Mouse (Mus musculus): ENCODE results near the gene Scly. TPM values are rescaled to one million over a fixed set of nuclear protein-coding genes. Genes with fewer than 3 reads are reported as not detected.

Gene Scly
- total and polyA plus RNA-seq, 3 experiments, result 23.1 to 48.8 TPM; not detected in 1

DNA sequence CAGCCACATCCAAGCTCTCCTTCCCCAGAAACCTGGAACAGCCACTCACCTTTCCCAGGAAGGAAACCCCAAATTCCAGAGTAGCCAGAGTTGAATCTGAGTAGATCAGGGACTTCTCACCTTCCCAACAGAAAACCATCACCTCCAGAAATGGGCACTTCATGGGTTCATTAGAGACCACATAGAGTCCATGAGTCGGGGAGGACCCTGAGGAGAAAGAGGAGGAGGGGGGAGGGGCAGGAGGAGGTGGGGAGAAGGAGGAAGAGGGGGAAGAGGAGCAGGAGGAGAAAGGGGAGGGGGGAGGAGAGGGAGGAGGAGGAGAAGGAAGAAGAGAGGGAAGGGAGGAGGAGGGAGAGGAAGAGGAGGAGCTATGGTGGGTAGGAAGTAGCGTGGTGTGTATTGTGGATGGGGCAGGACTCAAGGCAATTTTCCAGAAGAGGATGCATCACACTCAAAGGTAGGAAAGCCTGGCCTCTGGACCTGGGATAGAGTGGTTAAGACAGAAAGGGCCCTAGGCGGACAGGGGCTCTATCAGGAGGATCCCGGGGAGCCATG, 27.4 kb downstream of the Scly start:
- peak; percentile 18 for DNase-seq (ENCODE audit: low read depth, low spot score)
- Histone ChIP-seq H3K79me2 (ENCODE audit: control insufficient read depth, insufficient read depth, low read length, poor library complexity) (no peaks in the 10 kb centered on the region), H3K4me3 (ENCODE audit: control insufficient read depth in 1 of 2, insufficient read depth in 1 of 2, low read depth in 2 of 2, low read length in 2 of 2) (peak overlapping the region; percentile 20 to 46), H3K36me3 (ENCODE audit: control insufficient read depth in 1 of 2, insufficient read depth in 2 of 2, low read length in 2 of 2) (peaks cover 0 to 3% of the 10 kb centered on the region in 2 experiments; a peak in 2 of 4 replicates), H3K27ac (ENCODE audit: control insufficient read depth, low read depth, low read length) (no peak overlapping the region), H3K9ac (ENCODE audit: control insufficient read depth, low read depth, low read length, poor library complexity, severe bottlenecking) (peak overlapping the region; percentile 3; the same call in 1 of the 2 replicates), H3K27me3 (ENCODE audit: control insufficient read depth in 1 of 2, insufficient read depth in 2 of 2, low read length in 2 of 2) (no peaks in the 10 kb centered on the region), H3K9me3 (replicated peaks; ENCODE audit: insufficient read depth, low read length) (no peaks in the 10 kb centered on the region), H3K4me1 (ENCODE audit: control insufficient read depth in 1 of 2, insufficient read depth in 2 of 2, low read length in 2 of 2) (peaks cover 2 to 15% of the 10 kb centered on the region in 2 experiments)
- TF ChIP-seq EP300 (IDR thresholded peaks at IDR 0.05; ENCODE audit: low read depth in 1 of 2, low read length in 2 of 2) (no peak), MAZ (IDR thresholded peaks at IDR 0.05; ENCODE audit: low read depth, low read length) (peak; percentile 65; the same call in 1 of the 2 replicates), NRF1 (IDR thresholded peaks at IDR 0.05; ENCODE audit: insufficient read depth, low read depth, low read length, poor library complexity, severe bottlenecking) (no peak)

DNA sequence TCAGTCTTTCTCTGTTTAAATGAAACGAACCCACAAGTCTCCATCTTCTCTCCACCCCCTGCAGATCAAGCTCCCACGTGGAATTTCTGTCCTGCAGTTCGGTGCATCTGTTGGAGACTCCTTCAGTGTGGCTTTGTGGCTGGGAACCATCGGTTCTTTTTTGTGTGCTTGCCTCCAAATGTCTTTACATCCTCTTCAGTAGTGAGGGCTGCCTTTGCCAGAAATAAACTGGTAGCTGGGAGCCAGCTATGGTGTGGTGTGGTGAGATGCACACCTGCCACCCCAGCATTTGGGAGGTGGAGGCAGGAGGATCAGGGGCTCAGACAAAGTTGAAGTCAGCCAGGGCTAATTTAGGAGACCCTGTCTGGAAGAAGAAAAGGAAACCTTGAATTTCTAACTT, 34.0 kb downstream of the Scly start:
- Histone ChIP-seq H3K9ac (ENCODE audit: control insufficient read depth, low read depth, low read length, poor library complexity, severe bottlenecking) (no peak overlapping the region), H3K9me3 (replicated peaks; ENCODE audit: insufficient read depth, low read length) (no peaks in the 10 kb centered on the region), H3K4me1 (ENCODE audit: control insufficient read depth in 1 of 2, insufficient read depth in 2 of 2, low read length in 2 of 2) (peaks cover 0 to 6% of the 10 kb centered on the region in 2 experiments; a peak in 1 of 4 replicates), H3K27ac (ENCODE audit: control insufficient read depth, low read depth, low read length) (no peak overlapping the region), H3K79me2 (ENCODE audit: control insufficient read depth, insufficient read depth, low read length, poor library complexity) (no peaks in the 10 kb centered on the region), H3K4me3 (ENCODE audit: control insufficient read depth in 1 of 2, insufficient read depth in 1 of 2, low read depth in 2 of 2, low read length in 2 of 2) (no peak overlapping the region), H3K36me3 (ENCODE audit: control insufficient read depth in 1 of 2, insufficient read depth in 2 of 2, low read length in 2 of 2) (no peaks in the 10 kb centered on the region; a peak in 1 of 4 replicates), H3K27me3 (ENCODE audit: control insufficient read depth in 1 of 2, insufficient read depth in 2 of 2, low read length in 2 of 2) (no peaks in the 10 kb centered on the region)
- no peak for TF ChIP-seq ZC3H11A (IDR thresholded peaks at IDR 0.05; ENCODE audit: low read depth, low read length)
- TF ChIP-seq BHLHE40 (IDR thresholded peaks at IDR 0.05; ENCODE audit: borderline replicate concordance, low read depth, low read length), result no peak
- no peak for TF ChIP-seq TBP (IDR thresholded peaks at IDR 0.05; ENCODE audit: low read depth, low read length)
- no peak for TF ChIP-seq POLR2AphosphoS5 (IDR thresholded peaks at IDR 0.05; ENCODE audit: borderline replicate concordance, low read depth, low read length)
- DNase-seq (ENCODE audit: low read depth, low spot score), result no peak

DNA sequence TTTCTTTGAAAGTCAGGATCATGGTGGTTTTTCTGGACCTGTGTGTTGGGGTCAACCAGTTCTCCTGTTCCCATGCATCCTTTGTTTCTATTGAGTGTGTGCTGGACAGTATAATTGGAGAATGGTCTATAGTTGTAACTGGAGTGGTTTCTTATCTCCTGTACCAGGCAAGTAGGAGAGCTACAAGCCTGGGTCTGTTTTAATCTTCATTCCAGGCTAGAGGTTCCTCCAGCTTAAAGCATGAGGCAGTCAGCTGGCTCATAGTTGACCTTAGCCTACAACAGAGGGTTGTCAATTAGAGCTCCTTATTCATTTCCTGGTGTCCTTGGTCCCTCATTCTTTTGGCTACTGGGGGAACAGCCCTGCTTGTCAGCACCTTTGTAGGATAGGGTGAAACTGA, 35.4 kb downstream of the Scly start:
- no peaks in the 10 kb centered on the region; a peak in 1 of 4 replicates for H3K36me3 ChIP-seq (ENCODE audit: control insufficient read depth in 1 of 2, insufficient read depth in 2 of 2, low read length in 2 of 2)
- H3K4me1 ChIP-seq (ENCODE audit: control insufficient read depth in 1 of 2, insufficient read depth in 2 of 2, low read length in 2 of 2), result peaks cover 0 to 6% of the 10 kb centered on the region in 2 experiments; a peak in 1 of 4 replicates
- no peak overlapping the region for H3K4me3 ChIP-seq (ENCODE audit: control insufficient read depth in 1 of 2, insufficient read depth in 1 of 2, low read depth in 2 of 2, low read length in 2 of 2)
- peak; percentile 45 for DNase-seq (ENCODE audit: low read depth, low spot score)
- H3K9ac ChIP-seq (ENCODE audit: control insufficient read depth, low read depth, low read length, poor library complexity, severe bottlenecking), result no peak overlapping the region
- TF ChIP-seq JUND (IDR thresholded peaks at IDR 0.05; ENCODE audit: low read depth, low read length), result no peak
- TF ChIP-seq GATA1 (IDR thresholded peaks at IDR 0.05; ENCODE audit: low read depth, low read length), result peak; percentile 24; the same call in 1 of the 2 replicates
- TF ChIP-seq ELF1 (IDR thresholded peaks at IDR 0.05; ENCODE audit: low read depth, low read length), result no peak
- TF ChIP-seq E2F4 (IDR thresholded peaks at IDR 0.05; ENCODE audit: borderline replicate concordance, low read depth, low read length), result no peak
- 0 out of 2 replicates have a peak, but pooled peaks have one; percentile 41 for TF ChIP-seq TAL1 (IDR thresholded peaks at IDR 0.05; ENCODE audit: low read length)
- TF ChIP-seq EP300 (IDR thresholded peaks at IDR 0.05; ENCODE audit: low read depth in 1 of 2, low read length in 2 of 2), result 0 out of 4 replicates have a peak, but pooled peaks of 1 of the 2 experiments have one; percentile 17
- no peak for TF ChIP-seq POLR2AphosphoS5 (IDR thresholded peaks at IDR 0.05; ENCODE audit: borderline replicate concordance, low read depth, low read length)
- no peak for TF ChIP-seq SIN3A (IDR thresholded peaks at IDR 0.05; ENCODE audit: low read length)
- no peak for TF ChIP-seq NRF1 (IDR thresholded peaks at IDR 0.05; ENCODE audit: insufficient read depth, low read depth, low read length, poor library complexity, severe bottlenecking)
- TF ChIP-seq CHD2 (IDR thresholded peaks at IDR 0.05; ENCODE audit: low read length), result no peak
- TF ChIP-seq KAT2A (conservative IDR thresholded peaks at IDR 0.05; ENCODE audit: low read depth, low read length), result no peak
- TF ChIP-seq BHLHE40 (IDR thresholded peaks at IDR 0.05; ENCODE audit: borderline replicate concordance, low read depth, low read length), result no peak
- no peak overlapping the region for H3K27ac ChIP-seq (ENCODE audit: control insufficient read depth, low read depth, low read length)
- H3K27me3 ChIP-seq (ENCODE audit: control insufficient read depth in 1 of 2, insufficient read depth in 2 of 2, low read length in 2 of 2), result no peaks in the 10 kb centered on the region
- no peaks in the 10 kb centered on the region for H3K79me2 ChIP-seq (ENCODE audit: control insufficient read depth, insufficient read depth, low read length, poor library complexity)
- H3K9me3 ChIP-seq (replicated peaks; ENCODE audit: insufficient read depth, low read length), result no peaks in the 10 kb centered on the region

Data from MEL (cell line).